Mouse (Mus musculus): ENCODE data around the gene Nell1.

- TF ChIP-seq CTCF (IDR thresholded peaks at IDR 0.05; ENCODE audit: low read depth, low read length) (no peak), POLR2A (IDR thresholded peaks at IDR 0.05; ENCODE audit: extremely low read depth, insufficient read depth, low read length) (no peak)
Observed at GRCm38 (mm10) chr7:50150838-50151237, 176.2 kb downstream of the Nell1 start.

Data from liver, adult 2 months (tissue).